Mouse (Mus musculus): ENCODE data around the gene C1qc. TPM values are rescaled to one million over a fixed set of nuclear protein-coding genes. Genes with fewer than 3 reads are reported as not detected.

C1qc gene
- polyA plus RNA-seq, 1 experiment from 2014 or later, result 20.7 TPM

- Histone ChIP-seq H3K9me3 (no peaks in the 10 kb centered on the region), H3K27ac (replicated peaks) (no peak overlapping the region), H3K4me1 (peaks cover 35% of the 10 kb centered on the region), H3K9ac (replicated peaks) (no peak overlapping the region), H3K4me2 (replicated peaks) (no peak overlapping the region), H3K4me3 (no peak overlapping the region), H3K27me3 (peaks cover 16% of the 10 kb centered on the region), H3K36me3 (no peaks in the 10 kb centered on the region)
- ATAC-seq (replicated peaks), result no peak
- WGBS, result 19% methylated on average over 9 of the region's 9 CpGs
Observed at GRCm38 (mm10) chr4:136912841-136913240, 20.0 kb upstream of the C1qc start.

- Histone ChIP-seq H3K36me3 (no peaks in the 10 kb centered on the region), H3K27me3 (peaks cover 16% of the 10 kb centered on the region), H3K9me3 (no peaks in the 10 kb centered on the region), H3K9ac (replicated peaks) (no peak overlapping the region), H3K4me1 (peaks cover 26% of the 10 kb centered on the region), H3K27ac (replicated peaks) (no peak overlapping the region), H3K4me2 (replicated peaks) (peak overlapping the region; percentile 33), H3K4me3 (no peak overlapping the region)
- no peak for ATAC-seq (replicated peaks)
- WGBS, result 43% methylated on average over 9 of the region's 9 CpGs
Observed at GRCm38 (mm10) chr4:136911804-136912203, 18.9 kb upstream of the C1qc start.

- Histone ChIP-seq H3K4me2 (replicated peaks) (peak overlapping the region; percentile 33), H3K4me3 (peak overlapping the region; percentile 11; the same call in 1 of the 2 replicates), H3K4me1 (peaks cover 21% of the 10 kb centered on the region), H3K9ac (replicated peaks) (no peak overlapping the region), H3K27me3 (peaks cover 17% of the 10 kb centered on the region), H3K27ac (replicated peaks) (no peak overlapping the region), H3K9me3 (no peaks in the 10 kb centered on the region), H3K36me3 (no peaks in the 10 kb centered on the region)
- 0 out of 2 replicates have a peak, but pooled peaks have one; percentile 47 for ATAC-seq (replicated peaks)
- WGBS, result 3% methylated on average over 17 of the region's 17 CpGs
Observed at GRCm38 (mm10) chr4:136911211-136911646, 18.4 kb upstream of the C1qc start.

GRCm38 (mm10) chr4:136907809-136908208 is 14.9 kb upstream of the C1qc start:
- Histone ChIP-seq H3K4me1 (peaks cover 31% of the 10 kb centered on the region), H3K27me3 (peaks cover 24% of the 10 kb centered on the region), H3K36me3 (no peaks in the 10 kb centered on the region), H3K4me2 (replicated peaks) (no peak overlapping the region), H3K27ac (replicated peaks) (no peak overlapping the region), H3K9ac (replicated peaks) (no peak overlapping the region), H3K9me3 (no peaks in the 10 kb centered on the region), H3K4me3 (no peak overlapping the region)
- ATAC-seq (replicated peaks), result no peak

GRCm38 (mm10) chr4:136907033-136907432 is 14.2 kb upstream of the C1qc start:
- Histone ChIP-seq H3K4me3 (no peak overlapping the region), H3K4me2 (replicated peaks) (no peak overlapping the region), H3K9me3 (no peaks in the 10 kb centered on the region), H3K9ac (replicated peaks) (no peak overlapping the region), H3K4me1 (peaks cover 26% of the 10 kb centered on the region), H3K27ac (replicated peaks) (no peak overlapping the region), H3K27me3 (peaks cover 24% of the 10 kb centered on the region), H3K36me3 (no peaks in the 10 kb centered on the region)
- WGBS, result 10% methylated on average over 7 of the region's 7 CpGs
- ATAC-seq (replicated peaks), result no peak

- WGBS, result under 1% methylated on average over 23 of the region's 23 CpGs
- ATAC-seq (replicated peaks), result peak; percentile 89
- no peak overlapping the region for H3K9ac ChIP-seq (replicated peaks)
Observed at GRCm38 (mm10) chr4:136904767-136905539, 12.1 kb upstream of the C1qc start.

GRCm38 (mm10) chr4:136899154-136899553 is 6.3 kb upstream of the C1qc start:
- Histone ChIP-seq H3K36me3 (no peaks in the 10 kb centered on the region), H3K4me3 (no peak overlapping the region), H3K4me2 (replicated peaks) (no peak overlapping the region), H3K27ac (replicated peaks) (no peak overlapping the region), H3K9ac (replicated peaks) (no peak overlapping the region), H3K9me3 (no peaks in the 10 kb centered on the region), H3K4me1 (0 out of 2 replicates have a peak, but pooled peaks cover 6% of the 10 kb centered on the region), H3K27me3 (peaks cover 26% of the 10 kb centered on the region; the same call in 1 of the 2 replicates)
- 62% methylated on average over 7 of the region's 7 CpGs for WGBS
- no peak for ATAC-seq (replicated peaks)

More at GRCm38 (mm10) chr4:136904767-136905539, 12.1 kb upstream of the C1qc start:
- Histone ChIP-seq H3K4me2 (replicated peaks) (peak overlapping the region; percentile 30), H3K9me3 (no peaks in the 10 kb centered on the region), H3K36me3 (no peaks in the 10 kb centered on the region), H3K27ac (replicated peaks) (peak overlapping the region; percentile 28; the same call in 1 of the 2 replicates), H3K4me3 (peak overlapping the region; percentile 4; the same call in 1 of the 2 replicates), H3K27me3 (peaks cover 8% of the 10 kb centered on the region; the same call in 1 of the 2 replicates), H3K4me1 (peaks cover 14% of the 10 kb centered on the region)

GRCm38 (mm10) chr4:136898637-136899036 is 5.8 kb upstream of the C1qc start, which contains the start of gene C1qa:
Gene C1qa, minus strand, starts transcription at chr4:136898803.
- H3K9me3 ChIP-seq, result no peaks in the 10 kb centered on the region
- H3K4me3 ChIP-seq, result no peak within 1 kb of the TSS
- peaks cover 26% of the 10 kb centered on the region; the same call in 1 of the 2 replicates for H3K27me3 ChIP-seq
- no peak for ATAC-seq (replicated peaks)
- H3K9ac ChIP-seq (replicated peaks), result no peak within 1 kb of the TSS
- no peaks in the 10 kb centered on the region for H3K36me3 ChIP-seq
- H3K4me2 ChIP-seq (replicated peaks), result no peak within 1 kb of the TSS
- WGBS, result 76% methylated on average over 9 of the region's 9 CpGs
- no peak within 1 kb of the TSS for H3K27ac ChIP-seq (replicated peaks)
- H3K4me1 ChIP-seq, result 0 out of 2 replicates have a peak, but pooled peaks cover 6% of the 10 kb centered on the region

- 0 out of 2 replicates have a peak, but pooled peaks cover 6% of the 10 kb centered on the region for H3K4me1 ChIP-seq
- 67% methylated on average over 9 of the region's 9 CpGs for WGBS
- no peak overlapping the region for H3K27ac ChIP-seq (replicated peaks)
- H3K9ac ChIP-seq (replicated peaks), result no peak overlapping the region
- H3K4me2 ChIP-seq (replicated peaks), result no peak overlapping the region
- H3K27me3 ChIP-seq, result peaks cover 26% of the 10 kb centered on the region; the same call in 1 of the 2 replicates
- no peak for ATAC-seq (replicated peaks)
- no peak overlapping the region for H3K4me3 ChIP-seq
- H3K36me3 ChIP-seq, result no peaks in the 10 kb centered on the region
- no peaks in the 10 kb centered on the region for H3K9me3 ChIP-seq
Observed at GRCm38 (mm10) chr4:136898084-136898598, 5.3 kb upstream of the C1qc start.

- WGBS, result 34% methylated on average over 10 of the region's 10 CpGs
- no peak for ATAC-seq (replicated peaks)
- no peaks in the 10 kb centered on the region for H3K36me3 ChIP-seq
- H3K27me3 ChIP-seq, result peaks cover 26% of the 10 kb centered on the region; the same call in 1 of the 2 replicates
- H3K4me3 ChIP-seq, result no peak overlapping the region
- no peak overlapping the region for H3K4me2 ChIP-seq (replicated peaks)
- no peak overlapping the region for H3K9ac ChIP-seq (replicated peaks)
- no peaks in the 10 kb centered on the region for H3K9me3 ChIP-seq
- H3K27ac ChIP-seq (replicated peaks), result no peak overlapping the region
- 0 out of 2 replicates have a peak, but pooled peaks cover 6% of the 10 kb centered on the region for H3K4me1 ChIP-seq
Observed at GRCm38 (mm10) chr4:136896461-136896860, 3.6 kb upstream of the C1qc start.

- Histone ChIP-seq H3K4me1 (0 out of 2 replicates have a peak, but pooled peaks cover 6% of the 10 kb centered on the region), H3K27ac (replicated peaks) (no peak overlapping the region), H3K36me3 (no peaks in the 10 kb centered on the region), H3K4me2 (replicated peaks) (no peak overlapping the region), H3K9me3 (no peaks in the 10 kb centered on the region), H3K27me3 (peaks cover 26% of the 10 kb centered on the region; the same call in 1 of the 2 replicates), H3K9ac (replicated peaks) (no peak overlapping the region), H3K4me3 (no peak overlapping the region)
- 3% methylated on average over 15 of the region's 15 CpGs for WGBS
- no peak for ATAC-seq (replicated peaks)
Observed at GRCm38 (mm10) chr4:136895861-136896260, 3.0 kb upstream of the C1qc start.

GRCm38 (mm10) chr4:136894821-136895220 is 2.0 kb upstream of the C1qc start:
- Histone ChIP-seq H3K4me3 (no peak overlapping the region), H3K9me3 (no peaks in the 10 kb centered on the region), H3K4me2 (replicated peaks) (no peak overlapping the region), H3K36me3 (no peaks in the 10 kb centered on the region), H3K27ac (replicated peaks) (no peak overlapping the region), H3K27me3 (peaks cover 26% of the 10 kb centered on the region; the same call in 1 of the 2 replicates), H3K4me1 (0 out of 2 replicates have a peak, but pooled peaks cover 6% of the 10 kb centered on the region), H3K9ac (replicated peaks) (no peak overlapping the region)
- WGBS, result 67% methylated on average over 4 of the region's 4 CpGs
- no peak for ATAC-seq (replicated peaks)

Data from forebrain, embryonic 15.5 days (tissue).